Mouse (Mus musculus): ENCODE measurements around the gene Masp1.

DNA sequence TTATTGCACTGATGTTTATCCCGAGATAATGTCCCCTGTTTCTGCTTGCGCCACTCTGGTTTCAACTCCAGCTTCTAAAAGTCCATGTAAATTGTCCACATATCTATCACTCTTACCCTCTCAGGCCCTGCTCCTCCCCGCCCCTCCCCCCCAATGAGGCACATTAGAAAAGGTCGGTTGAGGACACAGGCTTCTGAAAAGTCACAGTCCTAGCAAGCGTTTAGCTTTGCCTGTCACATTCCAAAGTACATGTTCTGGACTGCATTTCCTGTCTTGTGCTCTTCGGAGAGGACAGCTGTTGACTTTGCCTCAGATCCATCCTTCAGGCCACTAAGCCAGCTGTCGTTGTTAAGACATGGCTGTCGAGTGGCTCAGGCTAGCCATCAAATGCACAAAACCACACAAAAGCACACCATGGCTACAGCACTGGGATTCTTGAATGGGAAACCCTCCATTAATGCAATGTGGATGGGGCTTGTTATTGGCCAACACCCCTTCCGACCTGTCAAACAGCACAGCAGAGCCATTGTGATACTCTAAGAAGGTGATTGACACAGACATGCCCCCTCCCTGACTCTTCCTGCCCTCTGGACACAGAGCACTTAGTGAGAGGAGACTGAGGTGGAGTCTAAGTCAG is 103.8 kb downstream of the Masp1 start:
- no peak for TF ChIP-seq POLR2A (IDR thresholded peaks at IDR 0.05; ENCODE audit: low read depth, low read length)
- no peak for TF ChIP-seq CTCF (IDR thresholded peaks at IDR 0.05; ENCODE audit: extremely low read depth, insufficient read depth, insufficient read length, insufficient replicate concordance)

All from spleen, adult 2 months (tissue).